Mouse (Mus musculus) embryonic facial prominence, embryonic 13.5 days (tissue): Measurements from ENCODE around the gene Ano4. TPM values are rescaled to one million over a fixed set of nuclear protein-coding genes. Genes with fewer than 3 reads are reported as not detected.
A peak's percentile ranks its signal among the peaks of the same experiment; 100 is the strongest.

ENCODE experiments used
- ATAC-seq: fragments of 200-750 bp; cut with Nextera tagmentation; 2 replicates; pipeline ENCODE4 v1.8.0; 2017; ENCODE audit warnings: low read depth; ENCODE audit not compliant: insufficient number of reproducible peaks, insufficient read depth, low FRiP score, low TSS enrichment
- H3K27ac ChIP-seq: fragments of 300-500 bp; sonication (generic); 2 replicates; pipeline ENCODE4 v1.5.1; 2015; ENCODE audit warnings: moderate library complexity, mild to moderate bottlenecking, inconsistent platforms
- H3K27me3 ChIP-seq: fragments of 300-500 bp; sonication (generic); 2 replicates; pipeline ENCODE4 v1.6.1; 2015; ENCODE audit warnings: mild to moderate bottlenecking, inconsistent platforms
- H3K36me3 ChIP-seq: fragments of 300-500 bp; sonication (generic); 2 replicates; pipeline ENCODE4 v1.6.1; 2015; ENCODE audit warnings: mild to moderate bottlenecking, inconsistent platforms
- H3K4me1 ChIP-seq: fragments of 300-500 bp; sonication (generic); 2 replicates; pipeline ENCODE4 v1.6.1; 2015; ENCODE audit warnings: inconsistent platforms
- H3K4me2 ChIP-seq: fragments of 300-500 bp; sonication (generic); 2 replicates; pipeline ENCODE4 v1.6.1; 2015; ENCODE audit warnings: moderate library complexity, mild to moderate bottlenecking, inconsistent platforms
- H3K4me3 ChIP-seq: fragments of 300-500 bp; sonication (generic); 2 replicates; pipeline ENCODE4 v1.5.1; 2015; ENCODE audit warnings: mild to moderate bottlenecking, inconsistent platforms
- H3K9ac ChIP-seq: fragments of 300-500 bp; sonication (generic); 2 replicates; pipeline ENCODE4 v1.6.1; 2015; ENCODE audit warnings: mild to moderate bottlenecking, inconsistent platforms
- H3K9me3 ChIP-seq: fragments of 300-500 bp; sonication (generic); 2 replicates; pipeline ENCODE4 v1.6.1; 2016; ENCODE audit warnings: inconsistent platforms
- WGBS: fragments of 180-500 bp; shearing (Covaris S2); methylation state at CpG from one replicate; pipeline ENCODE4 v1.1.7; 2015; ENCODE audit warnings: mixed read lengths; 5-methylcytosine and 5-hydroxymethylcytosine counted together
- polyA plus RNA-seq: library from polyadenylated mRNA; unstranded; fragments of >200 nt; fragmentation: Nextera tagmentation; extraction: Ambion mirVana; gene quantifications from 2 replicates; pipeline ENCODE4 v1.2.1, GENCODE M21; 2015

The Ano4 gene
- polyA plus RNA-seq, 1 experiment from 2014 or later, result 0.65 TPM

DNA sequence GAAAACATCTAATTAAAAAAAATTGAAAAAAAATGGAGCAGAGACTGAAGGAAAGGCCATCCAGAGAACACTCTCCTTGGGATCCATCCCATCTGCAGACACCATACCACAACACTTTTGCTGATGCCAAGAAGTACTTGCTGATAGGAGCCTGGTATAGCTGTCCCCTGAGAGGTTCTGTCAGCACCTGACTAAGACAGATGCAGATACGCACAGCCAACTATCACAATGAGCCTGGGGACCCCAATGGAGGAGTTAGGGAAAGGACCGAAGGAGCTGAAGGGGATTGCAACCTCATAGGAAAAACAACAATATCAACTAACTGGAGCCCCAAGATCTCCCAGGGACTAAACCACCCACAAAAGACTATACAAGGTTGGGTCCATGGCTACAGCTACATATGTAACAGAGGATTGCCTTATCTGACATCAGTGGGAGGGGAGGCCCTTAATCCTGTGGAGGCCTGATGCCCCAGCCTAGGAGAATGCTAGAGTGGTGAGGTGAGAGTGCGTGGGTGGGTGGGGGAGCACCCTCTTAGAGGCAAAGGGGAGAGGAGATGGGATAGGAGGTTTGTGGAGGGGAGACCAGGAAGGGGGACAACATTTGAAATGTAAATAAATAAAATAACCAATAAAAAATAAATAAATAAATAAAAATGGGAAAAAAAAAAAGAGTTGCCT is 71.4 kb downstream of the Ano4 start:
- H3K4me2 ChIP-seq, result no peak overlapping the region
- H3K9ac ChIP-seq, result no peak overlapping the region
- 87% methylated on average over 3 of the region's 3 CpGs for WGBS
- no peaks in the 10 kb centered on the region for H3K36me3 ChIP-seq
- no peaks in the 10 kb centered on the region for H3K4me1 ChIP-seq
- H3K27ac ChIP-seq, result no peak overlapping the region
- H3K9me3 ChIP-seq, result no peaks in the 10 kb centered on the region
- ATAC-seq, result no peak
- H3K27me3 ChIP-seq, result no peaks in the 10 kb centered on the region; the same call in 1 of the 2 replicates
- H3K4me3 ChIP-seq, result no peak overlapping the region

DNA sequence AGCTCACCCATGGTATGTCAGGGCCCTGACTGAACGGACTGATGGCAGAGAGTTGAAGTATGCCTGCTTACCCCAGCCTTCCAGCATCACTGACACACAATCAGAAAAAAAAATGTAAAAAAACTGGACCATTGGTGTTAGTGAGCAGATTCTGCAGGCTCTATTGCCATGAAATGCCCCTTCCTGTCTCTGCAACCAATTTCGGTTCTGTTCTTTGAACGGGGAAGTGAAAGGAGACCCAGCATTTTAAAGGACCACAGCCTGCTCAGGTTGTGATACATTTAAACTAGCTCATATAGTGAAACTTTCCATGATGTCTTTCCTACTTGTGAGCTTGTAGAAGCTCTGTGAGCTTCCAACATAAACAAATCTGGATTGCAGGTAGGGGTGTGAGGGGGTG is 77.2 kb downstream of the Ano4 start:
- Histone ChIP-seq H3K27me3 (no peaks in the 10 kb centered on the region), H3K36me3 (no peaks in the 10 kb centered on the region), H3K27ac (no peak overlapping the region), H3K4me2 (no peak overlapping the region), H3K9ac (no peak overlapping the region), H3K4me1 (no peaks in the 10 kb centered on the region), H3K4me3 (no peak overlapping the region), H3K9me3 (no peaks in the 10 kb centered on the region)
- WGBS, result 69% methylated on average over 3 of the region's 3 CpGs
- ATAC-seq, result no peak

DNA sequence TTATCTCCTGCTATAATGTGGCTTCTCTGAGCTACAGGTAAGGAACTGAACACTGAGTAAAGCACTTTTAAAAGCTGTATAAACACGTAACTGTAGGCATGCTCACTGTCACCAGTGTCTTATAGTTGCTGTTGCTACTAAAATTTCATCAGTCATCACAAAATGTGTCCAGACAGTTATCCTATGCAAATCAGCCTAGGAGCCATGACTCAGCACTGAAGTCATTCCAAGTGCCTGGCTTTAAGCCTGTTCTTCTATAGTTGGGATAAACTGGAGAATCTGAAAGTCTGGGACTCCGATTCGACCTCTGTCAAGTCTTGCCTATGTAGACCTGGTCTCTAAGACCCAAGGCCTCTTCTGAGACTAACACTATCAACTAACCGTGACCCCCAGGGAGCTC is 81.2 kb downstream of the Ano4 start:
- Histone ChIP-seq H3K9ac (no peak overlapping the region), H3K4me1 (no peaks in the 10 kb centered on the region), H3K27ac (no peak overlapping the region), H3K27me3 (no peaks in the 10 kb centered on the region), H3K4me2 (no peak overlapping the region), H3K4me3 (no peak overlapping the region), H3K36me3 (no peaks in the 10 kb centered on the region), H3K9me3 (no peaks in the 10 kb centered on the region)
- 84% methylated on average over 4 of the region's 4 CpGs for whole genome bisulfite sequencing
- ATAC-seq, result no peak

DNA sequence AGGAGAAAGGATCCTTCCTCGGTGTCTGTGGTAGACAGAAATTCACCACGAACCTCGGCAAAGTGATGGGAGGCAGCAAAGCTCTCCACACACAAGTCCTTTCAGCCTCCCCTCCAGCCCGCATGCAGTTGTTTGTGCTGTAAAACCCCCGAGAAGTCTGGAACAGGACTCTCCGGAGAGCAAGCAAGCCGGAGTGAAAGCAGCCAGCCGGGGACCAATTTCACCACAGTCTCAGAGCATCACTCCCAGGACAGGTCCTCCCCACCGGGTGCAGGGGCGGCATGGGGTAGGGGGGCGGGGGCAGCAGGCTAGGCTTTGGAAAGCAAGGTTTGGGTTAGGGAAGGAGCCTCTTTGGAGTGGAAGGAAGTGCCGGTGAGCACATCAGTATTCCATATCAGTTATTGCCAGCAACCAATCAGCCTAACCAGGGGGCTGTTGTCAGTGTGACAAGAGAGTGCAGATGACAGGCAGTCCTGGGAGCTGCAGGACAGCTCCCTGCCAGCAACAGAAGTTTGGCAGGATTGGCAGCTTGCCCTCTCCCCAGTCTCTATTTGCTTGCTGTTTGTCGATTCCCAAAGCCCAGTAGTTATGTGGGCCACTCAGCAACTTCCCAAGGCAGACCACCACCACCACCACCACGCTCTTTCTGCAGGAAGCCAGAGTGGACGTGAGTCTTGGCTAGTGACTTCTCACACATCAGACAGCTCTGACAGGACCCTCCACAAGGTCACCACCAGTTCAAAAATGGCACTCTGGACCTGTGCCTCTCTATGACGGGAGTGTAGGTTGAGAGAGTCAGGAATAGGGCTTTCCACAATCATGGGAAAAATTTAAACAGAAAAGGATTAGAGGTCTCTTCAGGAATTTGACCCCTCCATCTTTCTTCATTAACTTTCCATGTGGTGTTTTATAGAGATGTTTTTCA is 86.8 kb downstream of the Ano4 start:
- 5% methylated on average over 16 of the region's 16 CpGs for WGBS
- Histone ChIP-seq H3K4me2 (peak overlapping the region; percentile 72), H3K27me3 (peaks cover 17% of the 10 kb centered on the region), H3K9me3 (no peaks in the 10 kb centered on the region), H3K4me1 (peaks cover 18% of the 10 kb centered on the region), H3K4me3 (peak overlapping the region; percentile 37), H3K9ac (peak overlapping the region; percentile 59; the same call in 1 of the 2 replicates), H3K27ac (no peak overlapping the region), H3K36me3 (no peaks in the 10 kb centered on the region)
- 0 out of 2 replicates have a peak, but pooled peaks have one; percentile 41 for ATAC-seq

DNA sequence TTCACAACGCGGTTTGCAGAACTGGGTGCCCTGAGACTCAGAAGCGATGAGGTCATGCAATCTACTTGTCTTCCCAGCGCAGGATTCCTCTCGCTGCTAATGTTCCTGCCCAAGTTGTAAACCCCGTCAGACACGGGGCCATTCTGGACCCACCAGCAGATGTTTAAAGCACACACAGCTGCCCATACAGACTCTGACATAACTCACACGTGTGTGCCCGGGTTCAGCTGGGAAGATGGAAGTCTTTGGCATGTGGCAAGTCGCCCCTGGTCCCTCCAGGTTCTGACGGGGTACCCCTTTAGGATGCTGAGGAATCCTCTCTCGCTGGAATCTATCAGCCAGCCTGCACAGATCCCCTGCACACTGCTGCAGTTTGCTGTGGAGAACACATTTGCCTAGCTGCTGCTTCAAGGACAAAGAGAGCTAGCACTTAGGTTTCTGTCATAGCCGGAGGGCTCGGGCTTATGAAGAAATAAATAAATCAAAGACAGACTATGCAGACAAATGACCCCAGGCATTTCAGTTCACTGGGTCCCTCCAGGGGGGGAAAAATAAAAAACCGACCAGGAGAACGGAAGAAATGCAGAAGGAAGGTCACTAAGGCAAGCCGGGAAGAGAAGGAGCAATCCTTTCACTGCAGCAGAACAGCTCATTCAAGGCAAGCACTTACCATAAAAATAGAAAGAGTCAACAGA is 87.7 kb downstream of the Ano4 start:
- Histone ChIP-seq H3K9me3 (no peaks in the 10 kb centered on the region), H3K27ac (no peak overlapping the region), H3K36me3 (no peaks in the 10 kb centered on the region), H3K4me1 (peaks cover 18% of the 10 kb centered on the region), H3K4me2 (peak overlapping the region; percentile 72), H3K27me3 (peaks cover 17% of the 10 kb centered on the region), H3K9ac (peak overlapping the region; percentile 59; the same call in 1 of the 2 replicates), H3K4me3 (peak overlapping the region; percentile 37)
- 1% methylated on average over 17 of the region's 17 CpGs for WGBS
- ATAC-seq, result peak; percentile 37; the same call in 1 of the 2 replicates

DNA sequence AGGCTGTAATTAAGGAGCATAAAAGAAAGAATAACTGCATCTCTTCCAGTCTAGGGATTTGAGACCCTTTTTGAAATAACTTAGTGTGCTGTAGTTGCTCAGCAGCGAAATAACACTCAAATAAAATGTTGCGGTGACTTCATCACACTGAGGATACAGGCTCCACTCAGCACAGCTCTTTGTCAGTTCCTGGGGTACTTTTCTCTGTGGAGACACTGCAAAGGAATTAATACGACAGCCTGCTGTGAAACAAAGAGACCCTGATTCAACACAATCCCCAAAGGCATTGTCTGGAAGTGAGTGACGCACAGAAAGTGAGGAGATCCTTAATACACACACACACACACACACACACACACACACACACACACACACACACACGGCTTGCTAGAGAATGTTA is 89.8 kb downstream of the Ano4 start:
- H3K4me1 ChIP-seq, result peaks cover 18% of the 10 kb centered on the region
- H3K9me3 ChIP-seq, result no peaks in the 10 kb centered on the region
- H3K27me3 ChIP-seq, result peaks cover 17% of the 10 kb centered on the region
- WGBS, result 49% methylated on average over 5 of the region's 5 CpGs
- H3K27ac ChIP-seq, result no peak overlapping the region
- no peak for ATAC-seq
- no peak overlapping the region for H3K4me3 ChIP-seq
- H3K36me3 ChIP-seq, result no peaks in the 10 kb centered on the region
- H3K4me2 ChIP-seq, result no peak overlapping the region
- no peak overlapping the region for H3K9ac ChIP-seq

DNA sequence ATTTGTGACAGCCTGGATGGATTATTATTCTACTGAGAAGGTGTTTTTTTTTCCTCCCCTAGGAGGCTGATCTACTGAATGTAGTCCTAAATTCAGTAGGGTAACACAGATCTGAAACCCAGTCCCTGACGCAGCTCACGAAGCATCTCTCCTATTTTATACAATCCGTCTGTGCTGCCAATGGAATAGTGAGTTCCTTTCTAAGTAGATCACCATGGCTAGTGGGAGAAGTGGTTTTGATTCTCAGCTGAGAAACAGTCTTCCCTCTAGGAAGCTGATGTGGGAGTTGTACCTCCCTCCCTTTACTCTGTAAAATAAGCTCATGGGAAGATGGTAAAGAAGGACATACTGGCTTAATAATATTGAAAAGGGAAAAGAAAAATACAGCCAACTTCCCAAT is 90.8 kb downstream of the Ano4 start:
- Histone ChIP-seq H3K4me1 (peaks cover 18% of the 10 kb centered on the region), H3K27me3 (peaks cover 17% of the 10 kb centered on the region), H3K9ac (no peak overlapping the region), H3K36me3 (no peaks in the 10 kb centered on the region), H3K27ac (no peak overlapping the region), H3K4me3 (no peak overlapping the region), H3K9me3 (no peaks in the 10 kb centered on the region), H3K4me2 (no peak overlapping the region)
- 77% methylated on average over 3 of the region's 3 CpGs for WGBS
- no peak for ATAC-seq

DNA sequence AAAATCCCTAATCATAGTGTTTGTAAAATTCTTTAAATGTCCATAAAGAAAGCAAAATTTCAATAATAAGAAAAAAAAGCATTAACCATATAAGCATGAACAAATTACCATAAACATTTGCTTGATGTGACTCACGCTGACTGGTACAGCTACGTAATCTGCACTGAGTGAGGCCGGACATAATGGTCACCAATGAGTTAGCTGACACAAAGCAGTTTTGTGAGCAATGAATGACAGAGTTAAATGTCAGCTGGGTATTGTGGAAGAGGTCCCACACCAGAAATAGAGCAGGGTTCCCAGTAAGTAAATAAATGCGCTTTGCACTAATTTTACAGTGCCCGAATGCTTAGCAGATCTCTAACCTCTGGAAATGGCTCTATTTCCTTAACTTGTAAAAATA is 91.9 kb downstream of the Ano4 start:
- H3K27ac ChIP-seq, result no peak overlapping the region
- no peak overlapping the region for H3K4me2 ChIP-seq
- no peaks in the 10 kb centered on the region for H3K36me3 ChIP-seq
- 82% methylated on average over 5 of the region's 5 CpGs for WGBS
- ATAC-seq, result no peak
- peaks cover 15% of the 10 kb centered on the region for H3K27me3 ChIP-seq
- H3K4me3 ChIP-seq, result no peak overlapping the region
- H3K9ac ChIP-seq, result no peak overlapping the region
- no peaks in the 10 kb centered on the region for H3K9me3 ChIP-seq
- peaks cover 14% of the 10 kb centered on the region for H3K4me1 ChIP-seq

DNA sequence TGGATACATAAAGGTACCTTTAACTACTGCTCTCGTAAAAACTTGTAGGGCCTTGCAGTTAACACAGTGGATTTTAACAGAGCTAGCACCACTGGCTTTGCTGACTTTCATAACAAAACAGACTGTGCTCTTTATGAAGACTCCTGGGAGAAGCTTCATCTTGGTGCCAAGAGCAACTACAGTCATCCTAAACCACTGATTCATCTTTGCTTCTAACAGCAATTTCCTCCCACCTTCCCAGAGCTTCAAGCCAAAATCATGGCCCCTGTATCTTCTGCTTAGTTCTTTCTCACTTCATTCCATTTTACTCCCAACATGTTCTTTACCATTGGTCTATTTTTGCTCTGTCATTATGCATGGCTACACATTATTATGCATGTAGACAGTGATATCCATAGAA is 100.8 kb downstream of the Ano4 start:
- Histone ChIP-seq H3K4me3 (no peak overlapping the region), H3K9ac (no peak overlapping the region), H3K4me1 (no peaks in the 10 kb centered on the region), H3K9me3 (no peaks in the 10 kb centered on the region), H3K36me3 (no peaks in the 10 kb centered on the region), H3K4me2 (no peak overlapping the region), H3K27me3 (no peaks in the 10 kb centered on the region), H3K27ac (no peak overlapping the region)
- WGBS, result 86% methylated on average over 1 of the region's 1 CpGs
- ATAC-seq, result no peak

DNA sequence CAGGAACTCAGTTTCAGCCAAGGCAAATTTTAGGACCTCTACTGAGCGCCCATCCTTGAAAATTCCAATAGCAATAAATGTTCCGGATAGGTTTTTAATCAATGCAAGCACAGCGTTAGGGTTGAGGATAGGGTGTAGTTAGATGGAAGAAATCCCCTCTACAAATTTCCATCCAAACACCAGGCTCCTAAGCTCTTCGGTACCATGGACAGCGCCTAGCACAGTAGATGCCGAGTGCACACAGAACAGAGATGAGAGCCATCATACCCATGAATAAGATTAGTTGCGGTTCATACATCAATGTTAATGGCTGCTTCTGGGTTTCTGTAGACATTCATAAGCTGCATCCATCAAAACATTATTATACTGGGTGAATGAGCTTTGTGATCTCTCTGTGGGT is 120.0 kb downstream of the Ano4 start:
- no peaks in the 10 kb centered on the region for H3K4me1 ChIP-seq
- H3K4me2 ChIP-seq, result no peak overlapping the region
- no peak for ATAC-seq
- no peaks in the 10 kb centered on the region for H3K27me3 ChIP-seq
- no peaks in the 10 kb centered on the region for H3K9me3 ChIP-seq
- no peak overlapping the region for H3K27ac ChIP-seq
- H3K9ac ChIP-seq, result no peak overlapping the region
- 32% methylated on average over 7 of the region's 7 CpGs for WGBS
- no peak overlapping the region for H3K4me3 ChIP-seq
- no peaks in the 10 kb centered on the region for H3K36me3 ChIP-seq

DNA sequence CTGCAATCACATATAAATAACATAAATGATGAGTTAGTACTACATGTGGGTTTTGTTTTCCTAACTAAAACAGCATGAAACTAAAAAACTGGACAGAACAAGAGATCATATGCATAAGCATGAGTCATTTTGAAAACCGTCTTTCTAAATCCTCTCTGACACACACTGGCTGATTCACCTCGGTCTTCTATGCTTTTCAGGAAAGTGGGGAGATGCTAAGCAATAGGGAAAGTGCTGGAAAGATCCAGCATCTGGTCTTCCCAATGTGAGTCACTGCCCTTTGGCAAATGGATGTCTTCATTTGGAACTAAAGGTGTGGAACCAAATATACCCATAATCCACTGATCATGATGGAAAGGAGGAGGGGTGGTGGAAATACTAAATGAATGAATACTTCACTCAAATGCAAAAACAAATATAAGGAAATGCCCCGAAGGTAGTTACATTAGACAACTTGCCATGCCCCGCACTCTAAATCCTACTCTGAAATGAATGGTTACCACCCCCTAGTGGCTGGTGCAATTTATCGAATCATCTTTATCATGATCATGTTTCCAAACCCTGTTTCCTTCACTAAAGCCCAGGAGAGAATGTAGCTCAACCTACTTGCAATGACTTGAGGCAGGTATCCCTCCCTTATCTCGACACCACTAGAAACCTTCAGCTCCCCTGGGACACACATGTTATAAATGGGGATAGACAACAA is 122.1 kb downstream of the Ano4 start:
- Histone ChIP-seq H3K36me3 (no peaks in the 10 kb centered on the region), H3K9ac (no peak overlapping the region), H3K4me2 (no peak overlapping the region), H3K27me3 (no peaks in the 10 kb centered on the region), H3K4me1 (no peaks in the 10 kb centered on the region), H3K9me3 (no peaks in the 10 kb centered on the region), H3K4me3 (no peak overlapping the region), H3K27ac (no peak overlapping the region)
- 75% methylated on average over 6 of the region's 6 CpGs for WGBS
- no peak for ATAC-seq
